Mouse (Mus musculus): ENCODE results near the gene Fzd4.

The Fzd4 gene

DNA sequence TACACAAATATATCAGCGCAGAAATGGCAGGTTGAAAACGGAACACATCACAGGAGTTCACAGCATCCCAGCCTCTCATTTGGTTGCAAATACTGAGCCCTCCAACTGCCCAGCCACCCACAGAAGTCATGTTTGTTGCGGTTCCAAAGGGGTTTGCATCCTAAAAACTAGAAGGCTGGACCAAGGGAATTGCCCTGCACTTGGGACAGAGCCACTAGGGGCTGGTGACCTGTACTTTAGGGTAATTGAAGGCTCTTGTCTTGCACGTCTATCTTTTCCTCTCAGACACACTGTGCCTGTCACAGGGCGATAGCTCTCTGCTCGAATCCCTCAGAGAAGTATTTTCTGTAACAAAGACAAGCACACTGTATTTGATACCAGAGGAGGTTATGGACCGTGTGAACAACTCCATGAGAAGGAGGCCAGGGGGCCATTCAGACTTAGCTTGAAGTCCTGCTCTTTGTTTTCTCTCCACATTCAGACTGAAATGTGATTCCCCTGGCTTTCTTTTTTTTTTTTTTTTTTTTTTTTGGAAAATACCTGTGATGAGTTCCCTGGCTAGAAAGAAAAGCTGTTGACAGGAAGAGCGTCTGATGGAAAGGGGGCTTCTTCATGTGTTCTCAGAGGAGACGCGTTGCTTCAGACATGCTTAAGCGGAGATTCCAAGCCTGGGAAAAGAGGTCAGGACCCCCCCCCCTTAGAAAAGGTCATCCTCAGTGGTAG is 2.9 kb upstream of the Fzd4 start:
- DNase-seq: no peak

DNA sequence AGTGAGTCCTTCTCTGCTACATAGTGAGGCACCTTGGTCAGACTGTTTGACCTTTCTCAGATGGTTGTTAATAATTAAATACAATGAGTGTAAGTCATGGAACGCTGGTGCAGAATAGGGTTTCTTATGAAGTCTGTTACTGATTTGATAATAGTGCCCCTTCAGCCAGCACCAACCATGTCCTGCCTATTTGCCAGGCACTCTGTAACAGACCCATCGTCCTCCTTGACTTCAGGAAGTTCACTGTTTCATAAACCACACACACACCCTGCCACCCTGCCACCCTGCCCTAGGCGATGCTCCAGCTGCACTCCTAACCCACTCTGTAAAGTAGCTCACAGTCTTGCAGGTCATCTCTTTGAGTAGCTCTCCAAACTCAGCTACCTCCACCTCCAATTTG is 2.2 kb upstream of the Fzd4 start:
- no peak for DNase-seq

DNA sequence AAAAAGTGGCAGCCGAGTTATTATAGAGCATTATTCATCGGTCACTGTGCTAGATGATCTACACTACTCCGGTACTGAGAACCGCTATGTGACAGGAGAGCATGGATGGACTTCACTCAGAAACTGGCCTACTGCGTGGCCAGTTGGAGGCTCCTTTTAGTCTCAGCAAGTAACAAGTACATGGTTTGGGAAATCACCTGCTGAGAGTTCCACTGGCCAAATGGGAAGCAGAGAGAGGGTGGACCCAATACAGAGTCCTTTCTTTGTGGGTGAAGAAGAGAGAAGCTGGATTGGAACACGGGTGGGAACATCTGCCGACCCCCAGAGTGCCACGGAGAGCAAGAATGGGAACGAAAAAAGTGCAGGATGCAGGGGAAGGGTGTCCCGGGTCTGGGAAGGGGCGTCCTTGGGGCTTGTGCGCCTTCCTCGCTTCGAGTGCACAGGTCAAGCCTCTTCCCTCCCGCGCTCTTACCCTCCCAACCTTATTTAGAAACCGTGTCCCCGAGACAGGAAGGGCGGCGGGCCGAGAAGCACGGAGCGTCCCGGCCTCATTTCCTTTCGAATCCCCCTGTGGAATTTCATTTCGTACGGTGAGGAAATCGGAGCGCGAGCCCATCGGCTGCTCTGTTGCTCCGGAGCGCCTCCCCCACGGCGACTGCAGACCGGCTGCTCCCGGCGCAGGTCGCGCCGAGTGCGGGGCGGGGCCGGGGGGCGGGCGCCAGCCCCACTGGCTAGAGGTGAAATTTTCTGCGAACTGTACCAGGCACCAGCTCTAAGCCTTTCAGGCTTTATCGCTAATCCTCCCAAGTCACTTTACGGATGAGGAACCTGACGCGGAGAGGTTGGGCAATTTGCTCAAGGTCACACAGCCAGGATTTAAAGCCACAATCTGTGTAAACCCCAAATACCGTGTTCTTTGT is 842 bp upstream of the Fzd4 start:
- peak; percentile 87 for DNase-seq

DNA sequence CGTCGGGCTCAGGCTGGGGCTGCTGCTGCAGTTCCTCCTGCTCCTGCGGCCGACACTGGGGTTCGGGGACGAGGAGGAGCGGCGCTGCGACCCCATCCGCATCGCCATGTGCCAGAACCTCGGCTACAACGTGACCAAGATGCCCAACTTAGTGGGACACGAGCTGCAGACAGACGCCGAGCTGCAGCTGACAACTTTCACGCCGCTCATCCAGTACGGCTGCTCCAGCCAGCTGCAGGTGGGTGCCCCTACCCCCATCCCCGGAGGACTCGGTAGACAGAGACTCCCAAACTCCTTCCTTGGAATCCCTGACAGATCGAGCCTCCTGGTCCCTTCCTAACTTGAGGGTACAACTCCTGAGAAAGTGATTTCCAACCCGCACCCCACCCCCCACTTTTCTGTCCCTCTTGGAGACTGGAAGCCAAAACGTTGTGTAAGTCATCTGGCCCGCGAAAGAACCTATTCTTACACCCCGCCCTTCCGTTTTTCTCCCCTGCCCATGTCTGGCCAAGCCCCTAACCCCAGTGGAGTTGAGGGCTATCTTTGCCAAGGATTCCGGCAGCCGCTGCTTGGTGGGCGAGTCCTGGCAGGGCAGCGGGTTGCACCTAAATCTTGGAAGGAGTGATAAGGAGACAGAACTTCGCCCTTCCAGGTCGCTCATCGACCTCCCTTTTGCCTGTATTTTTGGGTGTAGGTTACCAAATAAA is 732 bp downstream of the Fzd4 start:
- peak; percentile 64 for DNase-seq

DNA sequence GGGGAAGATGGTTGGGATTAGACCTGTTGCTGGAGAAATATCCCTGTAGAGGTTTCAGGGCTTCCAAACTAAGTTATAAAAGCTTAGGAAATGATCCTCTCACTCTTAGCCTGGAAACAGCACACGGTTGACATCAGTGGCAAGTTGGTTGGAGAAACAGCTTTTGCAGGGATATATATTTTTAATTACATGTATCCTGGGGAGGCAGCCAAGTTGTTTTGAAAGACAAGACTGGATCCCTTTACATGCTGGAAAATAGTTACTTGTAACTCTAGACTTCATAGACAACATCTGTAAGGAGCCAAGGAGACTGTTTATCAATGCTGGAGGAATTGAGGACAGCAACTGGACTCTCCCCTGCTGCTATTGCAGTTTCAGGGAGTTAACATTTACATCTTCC is 1.9 kb downstream of the Fzd4 start:
- DNase-seq: no peak

DNA sequence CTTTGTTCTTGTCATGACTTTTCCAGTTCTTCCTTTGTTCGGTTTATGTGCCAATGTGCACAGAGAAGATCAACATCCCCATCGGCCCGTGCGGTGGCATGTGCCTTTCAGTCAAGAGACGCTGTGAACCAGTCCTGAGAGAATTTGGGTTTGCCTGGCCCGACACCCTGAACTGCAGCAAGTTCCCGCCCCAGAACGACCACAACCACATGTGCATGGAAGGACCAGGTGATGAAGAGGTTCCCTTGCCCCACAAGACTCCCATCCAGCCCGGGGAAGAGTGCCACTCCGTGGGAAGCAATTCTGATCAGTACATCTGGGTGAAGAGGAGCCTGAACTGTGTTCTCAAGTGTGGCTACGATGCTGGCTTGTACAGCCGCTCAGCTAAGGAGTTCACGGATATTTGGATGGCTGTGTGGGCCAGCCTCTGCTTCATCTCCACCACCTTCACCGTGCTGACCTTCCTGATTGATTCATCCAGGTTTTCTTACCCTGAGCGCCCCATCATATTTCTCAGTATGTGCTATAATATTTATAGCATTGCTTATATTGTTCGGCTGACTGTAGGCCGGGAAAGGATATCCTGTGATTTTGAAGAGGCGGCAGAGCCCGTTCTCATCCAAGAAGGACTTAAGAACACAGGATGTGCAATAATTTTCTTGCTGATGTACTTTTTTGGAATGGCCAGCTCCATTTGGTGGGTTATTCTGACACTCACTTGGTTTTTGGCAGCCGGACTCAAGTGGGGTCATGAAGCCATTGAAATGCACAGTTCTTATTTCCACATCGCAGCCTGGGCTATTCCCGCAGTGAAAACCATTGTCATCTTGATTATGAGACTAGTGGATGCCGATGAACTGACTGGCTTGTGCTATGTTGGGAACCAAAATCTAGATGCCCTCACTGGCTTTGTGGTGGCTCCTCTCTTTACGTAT is 3.1 kb downstream of the Fzd4 start:
- no peak for DNase-seq

DNA sequence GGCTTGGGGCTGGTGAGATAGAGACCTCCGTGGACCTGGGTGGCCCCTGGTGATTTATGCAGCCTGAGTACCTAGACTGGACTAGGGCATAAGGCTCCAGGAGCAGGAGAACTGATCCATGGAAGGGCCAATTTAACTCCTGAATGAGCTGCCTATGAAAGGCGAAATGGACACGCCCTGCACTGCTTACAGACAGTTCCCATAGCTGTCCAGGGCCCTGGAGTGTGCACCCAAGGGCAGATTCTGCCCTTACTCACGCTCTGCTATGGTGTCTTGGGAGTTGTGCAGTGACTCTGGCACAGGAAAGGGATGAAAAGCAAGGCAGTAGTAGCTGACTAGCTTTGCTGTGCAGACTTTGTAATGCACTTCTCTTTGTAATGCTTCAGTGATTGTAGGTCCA is 6.1 kb downstream of the Fzd4 start:
- no peak for DNase-seq

DNA sequence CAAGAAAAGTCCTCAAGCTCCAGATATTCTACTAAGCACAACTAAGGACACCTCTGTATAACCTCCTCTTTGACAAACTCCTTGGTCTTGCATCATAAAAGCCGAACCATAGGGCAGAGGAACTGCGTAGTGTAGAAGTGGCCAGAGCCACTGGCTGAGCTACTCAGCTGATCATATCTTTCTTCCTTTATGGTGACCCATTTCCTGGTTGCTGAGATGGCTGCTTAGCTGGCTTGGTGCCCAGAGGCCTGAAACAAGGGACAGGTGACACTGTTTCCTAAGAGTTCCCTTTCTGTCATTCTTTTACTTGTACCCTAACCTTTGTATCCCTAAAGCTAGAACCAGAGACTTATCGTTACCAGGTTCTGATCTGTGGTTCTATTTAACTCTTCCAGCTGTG is 7.2 kb downstream of the Fzd4 start:
- DNase-seq: no peak

DNA sequence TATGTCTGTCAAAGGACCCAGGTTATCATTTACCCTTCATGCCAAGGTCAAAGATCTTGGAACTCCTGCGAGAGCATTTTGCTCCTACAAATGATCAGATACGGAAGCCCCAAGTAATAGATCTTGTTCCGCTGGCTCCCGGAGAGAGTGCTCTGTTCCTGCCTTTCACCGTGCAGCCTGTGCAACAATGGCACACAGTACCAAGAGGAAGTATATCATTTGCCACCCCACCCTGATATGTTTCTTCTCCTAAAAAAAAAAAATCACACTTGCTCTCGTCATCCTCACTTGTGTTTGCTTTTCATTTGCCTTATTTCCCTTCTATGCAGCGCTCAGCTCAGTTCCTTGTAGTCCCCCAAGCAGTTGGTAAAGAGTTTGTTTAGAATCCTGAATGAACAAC is 7.9 kb downstream of the Fzd4 start:
- no peak for DNase-seq

DNA sequence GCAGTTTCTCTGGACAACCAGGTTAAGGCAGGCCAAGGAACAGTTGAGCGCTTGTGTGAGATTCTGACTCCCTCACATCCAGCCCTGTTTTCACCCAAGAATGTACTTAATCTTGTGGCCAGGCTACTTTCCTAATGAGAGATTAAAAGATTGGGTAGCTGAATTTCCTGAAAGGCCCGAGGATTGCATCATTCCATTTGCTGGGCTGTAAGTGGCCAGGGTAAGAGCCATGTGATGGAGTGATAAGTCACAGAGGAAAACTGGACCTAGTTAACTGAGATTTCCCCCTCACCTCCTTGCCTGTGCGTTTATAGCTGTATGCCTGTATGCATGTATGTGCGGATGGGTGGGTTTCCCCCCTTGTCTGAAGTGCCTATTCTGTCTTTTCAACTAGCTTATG is 11.9 kb downstream of the Fzd4 start:
- no peak for DNase-seq

DNA sequence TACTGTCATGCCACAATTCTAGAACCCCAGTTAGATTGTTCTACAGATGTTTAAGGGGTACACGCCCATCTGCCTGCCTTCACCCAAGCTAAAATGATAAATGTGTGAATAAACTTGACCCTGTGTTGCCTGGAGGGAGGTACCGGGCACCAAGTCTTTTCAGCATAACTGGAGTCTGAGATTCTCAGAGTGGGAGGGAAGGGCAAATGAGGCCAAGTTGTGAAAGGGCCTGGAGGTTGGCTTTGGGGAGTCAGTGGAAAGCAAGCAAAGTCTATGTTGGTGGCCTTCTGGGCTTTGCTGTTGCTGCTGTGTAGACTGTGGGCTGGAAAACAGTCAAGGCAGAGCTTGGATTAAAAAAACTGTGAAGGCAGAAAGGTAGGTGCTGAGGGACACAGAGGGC is 13.6 kb downstream of the Fzd4 start:
- DNase-seq: no peak

DNA sequence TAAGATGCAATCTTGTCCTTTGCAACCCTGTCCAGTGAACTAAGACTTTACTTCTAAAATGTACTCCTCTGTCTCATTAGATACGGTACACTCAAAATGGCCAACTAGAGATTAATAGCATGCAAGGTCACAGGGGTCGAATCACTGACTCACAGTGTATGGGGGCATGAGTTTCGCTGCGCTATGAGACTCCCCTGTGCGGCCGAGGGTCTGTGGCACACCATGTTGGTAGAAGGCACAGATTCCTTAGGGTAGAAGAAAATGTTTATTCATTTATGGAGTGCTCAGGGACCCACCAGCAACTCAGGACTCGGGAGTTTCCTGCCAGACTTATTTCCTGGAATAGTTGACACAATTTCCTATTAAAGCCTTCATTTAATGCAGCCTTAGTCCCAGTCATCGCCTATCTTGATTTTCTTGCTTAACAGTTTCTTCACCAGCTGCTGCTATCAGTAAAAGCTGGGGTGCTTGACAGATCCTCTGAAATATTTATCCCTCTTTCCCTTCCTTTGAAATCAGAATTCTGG is 14.0 kb downstream of the Fzd4 start:
- no peak for DNase-seq

DNA sequence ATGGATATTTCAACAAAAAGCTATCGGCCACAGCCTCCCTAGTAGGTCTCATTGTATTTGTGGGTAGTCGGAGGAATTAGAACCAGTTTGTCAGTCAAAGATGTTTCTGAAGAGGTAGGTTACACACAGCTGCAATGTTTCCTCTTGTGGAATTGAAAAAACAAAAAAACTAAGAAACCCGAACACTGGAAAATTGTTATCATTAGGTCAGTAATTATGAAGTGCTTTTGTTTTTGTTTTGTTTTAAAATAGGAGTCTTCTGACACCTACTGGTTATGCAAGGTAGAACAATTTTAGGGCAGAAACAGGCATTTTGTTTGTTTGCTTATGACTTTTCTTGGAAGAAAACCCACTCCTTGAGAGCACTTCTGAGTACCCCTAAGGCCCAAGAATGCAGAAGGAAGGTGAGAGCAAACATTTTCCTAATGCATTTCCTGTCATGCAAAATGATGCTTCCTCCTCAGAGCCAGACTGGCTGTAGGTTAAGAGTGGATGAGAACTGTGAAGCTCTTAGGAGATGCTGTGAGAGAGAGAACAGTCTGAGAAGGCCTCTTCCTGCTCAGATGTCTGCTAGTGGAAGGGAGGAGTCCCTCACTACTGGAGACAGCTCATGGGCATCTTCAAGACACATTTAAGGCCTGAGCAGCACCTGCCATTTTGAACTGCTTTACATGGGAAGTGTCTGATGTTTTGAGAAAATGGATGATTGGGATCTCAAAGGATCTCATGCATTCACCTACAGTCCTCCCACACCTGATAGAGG is 14.9 kb downstream of the Fzd4 start:
- DNase-seq: peak; percentile 36

DNA sequence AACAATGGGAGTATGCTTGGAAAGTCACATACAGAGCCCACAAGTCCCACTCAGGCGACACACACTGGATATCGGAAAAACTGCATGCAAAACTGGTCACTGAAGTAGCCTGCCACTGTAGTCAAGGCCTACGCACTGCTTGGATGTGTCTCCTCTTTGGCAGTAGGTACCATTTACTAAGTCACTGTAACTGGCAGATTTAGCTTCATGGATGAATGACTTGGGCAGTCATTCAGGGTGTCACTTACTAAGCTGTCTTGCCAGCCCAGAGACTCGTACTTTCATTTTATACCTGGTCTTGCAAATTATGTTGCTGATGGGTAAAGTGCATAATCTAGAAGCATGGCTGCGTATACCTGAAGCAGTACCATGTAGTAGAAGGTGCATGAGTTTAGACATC is 17.1 kb downstream of the Fzd4 start:
- no peak for DNase-seq

DNA sequence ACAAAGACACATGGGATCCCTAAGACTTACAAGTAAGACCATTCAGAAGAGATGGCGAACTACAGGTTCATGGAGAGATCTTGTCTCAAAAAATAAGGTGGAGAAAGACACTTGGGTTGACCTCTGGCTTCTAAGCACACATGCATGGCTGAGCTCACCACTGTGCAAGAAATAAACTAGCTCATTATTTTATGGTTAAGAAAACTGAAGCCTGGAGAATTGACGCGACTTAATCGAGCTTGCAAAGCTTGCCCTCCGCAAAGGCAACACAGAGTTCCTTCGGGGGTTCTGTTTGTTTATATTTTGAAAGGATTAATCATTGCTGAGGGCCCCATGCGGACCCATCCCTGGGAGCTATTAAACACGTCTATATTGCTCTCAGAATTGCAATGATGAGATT is 18.5 kb downstream of the Fzd4 start:
- no peak for DNase-seq

DNA sequence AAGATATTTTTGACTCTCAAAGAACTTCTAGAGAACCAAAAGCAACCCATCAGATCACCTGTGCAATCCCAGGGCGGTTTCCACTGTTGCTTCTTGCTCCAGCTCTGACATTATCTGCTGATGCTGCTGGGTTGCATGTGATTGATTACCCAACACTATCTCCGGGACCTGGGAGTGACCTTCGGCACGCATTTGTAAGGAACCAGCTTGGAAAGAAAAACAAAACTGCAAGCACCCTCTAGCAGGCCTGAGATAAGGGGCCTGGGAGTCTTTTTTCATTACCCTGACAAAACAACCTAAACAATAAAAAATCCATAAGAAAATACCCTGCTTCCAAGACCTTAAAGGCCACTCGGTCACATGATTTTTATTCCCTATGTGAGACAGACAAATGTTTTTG is 19.0 kb downstream of the Fzd4 start:
- DNase-seq: peak; percentile 46

DNA sequence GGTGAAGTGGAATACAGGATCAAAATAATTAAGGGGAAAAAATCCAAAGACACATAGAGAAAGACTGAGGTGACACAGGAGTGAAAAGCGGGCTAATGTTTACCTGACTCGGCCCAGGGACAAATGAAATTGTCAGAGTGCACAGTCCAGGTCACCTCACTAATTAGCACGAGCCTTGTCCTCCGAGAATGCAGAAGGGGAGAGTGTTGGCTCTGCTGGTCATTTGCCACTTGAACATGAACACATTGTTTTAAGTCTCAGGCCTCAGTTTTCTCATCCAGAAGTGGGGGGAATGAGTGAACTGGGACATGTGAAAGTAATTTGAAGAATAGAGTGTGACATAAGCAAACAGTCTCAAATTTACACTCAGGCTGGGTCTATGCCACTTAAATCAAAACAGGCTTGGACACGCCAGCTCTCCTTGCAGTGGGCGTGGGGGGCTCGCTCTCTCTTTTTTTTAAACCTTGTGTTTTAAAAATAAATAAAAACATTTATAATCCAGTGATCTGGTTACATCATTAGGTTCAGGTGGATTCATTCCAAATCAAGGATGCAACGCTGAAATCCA is 19.6 kb downstream of the Fzd4 start:
- DNase-seq: no peak

DNA sequence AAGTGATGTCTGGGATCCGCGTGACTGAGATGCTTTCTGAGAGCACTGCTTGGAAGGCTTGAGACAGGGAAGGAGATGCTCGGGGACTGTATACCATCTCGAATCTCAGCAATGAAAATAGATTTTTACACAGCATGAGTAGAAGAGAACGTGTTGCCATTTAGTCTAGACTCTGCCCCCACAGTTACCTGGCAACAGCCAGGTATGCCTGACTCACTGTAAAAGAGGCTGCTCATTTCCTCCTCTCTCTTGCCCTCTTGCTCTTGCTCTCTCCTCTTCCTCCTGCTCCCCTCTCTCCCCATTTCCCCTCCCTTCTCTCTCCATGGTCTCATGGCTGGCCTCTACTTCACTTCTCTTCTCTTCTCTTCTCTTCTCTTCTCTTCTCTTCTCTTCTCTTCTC is 20.5 kb downstream of the Fzd4 start:
- no peak for DNase-seq

DNA sequence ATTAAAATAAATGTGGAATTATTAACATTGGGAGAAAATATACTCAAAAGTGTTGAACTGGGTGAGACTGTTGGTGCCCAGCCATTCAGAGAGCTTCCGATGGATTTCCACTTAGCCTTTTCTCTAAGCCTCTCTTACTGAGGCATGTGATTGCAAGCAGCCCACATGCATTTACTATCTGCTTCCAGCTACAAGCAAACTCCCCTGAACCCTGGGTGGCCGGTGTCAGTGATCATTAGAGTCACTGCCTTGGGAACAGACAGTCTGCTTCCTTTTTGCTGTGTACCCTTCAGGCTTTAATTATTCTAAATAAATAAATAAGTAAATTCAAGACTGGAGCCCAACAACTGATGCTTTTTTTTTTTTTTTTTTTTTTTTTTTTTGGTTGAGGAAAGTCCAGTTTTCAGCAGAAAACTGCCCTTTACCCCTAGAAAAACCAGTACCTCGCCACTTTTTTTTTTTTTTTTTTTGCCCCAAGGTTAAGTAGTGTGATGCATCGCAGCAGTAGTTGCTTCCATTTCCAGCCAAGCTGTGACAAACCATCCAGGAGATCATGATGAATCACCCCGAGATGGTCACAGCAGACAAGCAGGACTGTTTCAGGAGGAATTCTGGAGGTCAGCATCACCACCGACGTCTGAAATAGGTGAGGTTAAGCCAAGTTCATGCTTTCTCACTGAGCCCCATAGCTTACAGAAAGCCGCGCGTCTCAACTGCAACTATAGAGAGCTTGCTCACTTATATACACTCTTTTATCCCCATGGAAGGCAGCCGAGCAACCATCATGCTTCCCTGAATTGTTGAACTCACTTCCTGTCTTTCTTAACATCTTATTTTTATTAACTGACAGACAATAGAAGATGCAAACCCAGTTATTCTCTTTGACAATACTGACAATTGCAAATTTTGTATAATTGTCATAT is 21.9 kb downstream of the Fzd4 start:
- DNase-seq: peak; percentile 53

DNA sequence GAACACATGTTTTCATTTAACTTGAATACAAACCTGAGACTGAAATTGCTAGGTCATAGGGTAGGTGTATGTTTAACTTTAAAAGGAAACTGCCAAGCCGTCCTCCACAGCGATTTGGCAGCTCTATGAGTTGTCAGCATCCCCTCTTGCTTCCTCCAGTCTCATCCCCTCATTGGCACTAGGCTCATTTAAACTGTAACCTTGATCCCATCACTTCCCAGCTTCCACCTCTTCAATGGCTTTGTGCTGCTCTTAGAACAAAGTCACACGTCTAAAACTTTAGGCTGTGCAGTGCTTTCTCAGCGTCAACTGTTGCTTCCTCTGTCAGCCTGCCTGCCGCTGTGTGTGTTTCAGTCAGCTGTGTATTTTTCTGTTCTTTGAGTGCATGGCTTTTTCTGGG is 22.9 kb downstream of the Fzd4 start:
- DNase-seq: no peak
